Mouse (Mus musculus): ENCODE results near the gene Cnksr2. TPM values are rescaled to one million over a fixed set of nuclear protein-coding genes. Genes with fewer than 3 reads are reported as not detected.

The Cnksr2 gene
- polyA plus RNA-seq, 1 experiment, result 0.01 TPM

DNA sequence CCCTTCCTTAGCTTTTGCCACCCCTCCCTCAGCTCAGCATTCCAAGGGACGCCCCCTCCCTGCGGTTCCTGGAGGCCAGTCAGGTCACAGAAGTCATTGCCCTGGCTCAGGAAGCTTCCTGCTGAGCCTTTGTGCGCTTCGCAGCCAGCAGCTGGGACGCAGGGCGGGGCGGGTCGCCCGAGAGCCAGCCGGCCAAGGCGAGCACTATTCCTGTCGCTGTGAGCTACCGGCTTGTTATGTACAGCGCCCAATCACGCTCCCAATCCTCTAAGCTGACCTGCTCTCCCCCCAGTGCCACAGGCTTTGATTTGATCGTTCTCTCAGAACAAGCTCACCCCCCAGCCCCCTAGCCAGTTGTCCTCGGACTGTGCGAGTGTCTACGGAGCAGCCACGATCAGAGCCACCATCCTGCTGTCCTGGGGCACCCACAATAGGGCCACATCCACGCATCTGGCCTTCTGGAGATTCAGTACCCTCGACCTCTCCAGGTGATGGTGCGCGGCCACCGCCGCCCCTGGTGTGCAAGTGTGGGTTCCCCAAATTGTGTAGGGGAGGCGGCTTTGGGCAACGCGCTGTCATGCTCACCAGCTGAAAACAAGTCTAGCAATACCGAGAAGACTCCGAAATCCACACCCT lies 225.4 kb downstream of the Cnksr2 start:
- no peak for TF ChIP-seq POLR2A (IDR thresholded peaks at IDR 0.05; ENCODE audit: control insufficient read depth, extremely low read depth, insufficient read depth, low read length, poor library complexity)
- no peak for TF ChIP-seq CTCF (IDR thresholded peaks at IDR 0.05; ENCODE audit: borderline replicate concordance, control insufficient read depth, extremely low read depth, insufficient read depth, low read length, poor library complexity)
- WGBS, result 3% methylated on average over 31 of the region's 31 CpGs
- no peaks in the 10 kb centered on the region for H3K36me3 ChIP-seq (ENCODE audit: control insufficient read depth, insufficient read depth, low read length)
- H3K27ac ChIP-seq (ENCODE audit: control insufficient read depth, insufficient read depth, low read length), result no peak overlapping the region
- H3K4me3 ChIP-seq (ENCODE audit: control insufficient read depth, insufficient read depth, low read length), result no peak overlapping the region
- no peaks in the 10 kb centered on the region for H3K4me1 ChIP-seq (replicated peaks; ENCODE audit: control insufficient read depth, insufficient read depth, low read length)
- no peaks in the 10 kb centered on the region for H3K27me3 ChIP-seq (ENCODE audit: control insufficient read depth, insufficient read depth, low read length)
- no peak for DNase-seq

DNA sequence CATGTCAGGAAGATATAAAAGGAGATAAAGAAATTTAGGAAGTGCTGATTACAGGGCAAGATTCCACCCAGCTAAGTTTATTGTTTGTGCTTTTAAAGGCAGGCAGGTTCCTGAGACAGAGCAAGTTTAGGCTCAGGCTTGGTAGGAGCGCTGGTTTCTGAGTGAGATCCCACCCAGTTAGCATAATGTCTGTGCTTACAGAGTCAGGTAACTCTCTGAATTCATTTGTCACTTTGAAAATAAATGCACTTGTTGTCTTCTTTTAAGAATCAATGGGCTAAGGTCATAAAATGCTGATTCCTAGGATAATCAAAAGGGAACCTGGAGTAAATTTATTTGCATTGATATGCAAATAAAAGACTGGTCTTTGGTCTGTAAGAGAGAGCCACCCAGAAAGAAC lies 233.4 kb downstream of the Cnksr2 start:
- Histone ChIP-seq H3K4me1 (replicated peaks; ENCODE audit: control insufficient read depth, insufficient read depth, low read length) (no peaks in the 10 kb centered on the region), H3K36me3 (ENCODE audit: control insufficient read depth, insufficient read depth, low read length) (no peaks in the 10 kb centered on the region), H3K27me3 (ENCODE audit: control insufficient read depth, insufficient read depth, low read length) (no peaks in the 10 kb centered on the region), H3K4me3 (ENCODE audit: control insufficient read depth, insufficient read depth, low read length) (no peak overlapping the region), H3K27ac (ENCODE audit: control insufficient read depth, insufficient read depth, low read length) (no peak overlapping the region)
- DNase-seq, result no peak
- 90% methylated on average over 1 of the region's 1 CpGs for WGBS
- TF ChIP-seq CTCF (IDR thresholded peaks at IDR 0.05; ENCODE audit: borderline replicate concordance, control insufficient read depth, extremely low read depth, insufficient read depth, low read length, poor library complexity) (no peak), POLR2A (IDR thresholded peaks at IDR 0.05; ENCODE audit: control insufficient read depth, extremely low read depth, insufficient read depth, low read length, poor library complexity) (no peak)

DNA sequence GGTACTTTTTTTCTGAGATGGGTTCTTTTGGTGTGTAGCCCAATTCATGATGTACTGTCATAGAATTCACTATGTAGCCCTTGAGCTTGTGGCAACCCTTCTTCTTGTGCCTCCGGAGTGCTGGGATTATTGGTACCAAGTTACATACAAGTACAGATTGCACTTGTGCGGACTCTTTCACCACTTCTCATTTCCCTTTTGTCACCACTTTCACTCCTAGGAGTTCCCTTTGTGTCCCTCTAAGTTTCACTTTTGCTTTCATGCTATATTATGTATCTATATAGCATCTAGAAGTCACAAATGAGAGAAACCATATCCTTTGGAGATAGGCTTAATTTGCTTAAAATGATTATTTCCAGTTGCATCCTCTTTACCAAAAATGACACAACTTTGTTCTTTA lies 241.4 kb downstream of the Cnksr2 start:
- no peak overlapping the region for H3K27ac ChIP-seq (ENCODE audit: control insufficient read depth, insufficient read depth, low read length)
- no peak for DNase-seq
- no peak for TF ChIP-seq CTCF (IDR thresholded peaks at IDR 0.05; ENCODE audit: borderline replicate concordance, control insufficient read depth, extremely low read depth, insufficient read depth, low read length, poor library complexity)
- TF ChIP-seq POLR2A (IDR thresholded peaks at IDR 0.05; ENCODE audit: control insufficient read depth, extremely low read depth, insufficient read depth, low read length, poor library complexity), result no peak
- no peaks in the 10 kb centered on the region for H3K36me3 ChIP-seq (ENCODE audit: control insufficient read depth, insufficient read depth, low read length)
- H3K27me3 ChIP-seq (ENCODE audit: control insufficient read depth, insufficient read depth, low read length), result no peaks in the 10 kb centered on the region
- H3K4me3 ChIP-seq (ENCODE audit: control insufficient read depth, insufficient read depth, low read length), result no peak overlapping the region
- 22% methylated on average over 2 of the region's 2 CpGs for WGBS
- H3K4me1 ChIP-seq (replicated peaks; ENCODE audit: control insufficient read depth, insufficient read depth, low read length), result no peaks in the 10 kb centered on the region

Other genes with a start within 250 kb of the Cnksr2 start
- gene Klhl34, start 224.9 kb downstream of the Cnksr2 start, polyA plus RNA-seq (2012; rRNA removed), result 0.15 TPM in 1 of 2 replicates, not detected in the other